Mouse (Mus musculus) lung, postnatal 36 days (tissue): ENCODE data around the gene Folr1.

ENCODE experiments used
- DNase-seq: peaks from one replicate; pipeline ENCODE4 v3.0.0; 2022; ENCODE audit warnings: mixed read lengths

Gene Folr1

DNA sequence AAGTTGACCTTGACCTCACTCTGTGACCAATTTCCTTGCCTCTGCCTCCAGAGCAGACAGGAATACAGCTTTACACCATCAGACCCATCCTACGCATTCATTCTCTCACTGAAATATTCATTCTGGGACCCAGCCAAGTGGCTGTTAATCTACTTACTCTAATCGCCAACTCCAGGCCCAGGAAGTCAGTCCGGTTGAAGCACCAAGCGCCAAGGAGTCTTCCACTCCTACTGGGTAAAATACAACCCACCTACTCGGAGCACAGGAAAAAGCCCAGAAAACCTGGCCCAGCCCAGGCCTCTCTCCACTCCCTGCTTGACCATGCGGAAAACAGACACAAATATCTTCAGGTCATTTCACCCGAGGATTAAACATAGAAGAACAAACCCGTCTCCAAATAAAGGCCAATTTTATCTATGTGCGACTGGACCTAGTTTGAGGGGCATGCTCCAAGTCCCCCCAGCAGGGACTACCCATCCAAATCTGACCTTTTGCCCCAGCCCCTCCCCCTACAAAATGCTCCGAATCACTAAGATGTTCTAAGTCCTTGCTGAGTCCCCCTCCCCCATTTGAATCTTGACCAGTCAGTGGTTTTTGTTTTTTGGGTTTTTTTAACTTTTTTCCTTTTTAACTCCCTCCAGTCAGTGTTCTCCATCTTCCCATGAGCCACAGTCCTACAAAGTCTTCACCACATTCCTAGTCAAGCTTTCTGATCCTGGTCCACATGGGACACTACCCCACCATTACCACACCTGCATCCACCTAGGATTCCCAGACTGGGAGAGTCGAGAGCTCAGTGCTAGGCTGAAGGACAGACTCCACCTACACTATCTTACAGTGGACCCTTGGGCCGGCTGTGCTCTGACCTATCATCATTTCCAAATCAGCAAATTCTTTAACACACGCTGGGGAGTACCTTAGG, 2.1 kb downstream of the Folr1 start:
- no peak for DNase-seq

DNA sequence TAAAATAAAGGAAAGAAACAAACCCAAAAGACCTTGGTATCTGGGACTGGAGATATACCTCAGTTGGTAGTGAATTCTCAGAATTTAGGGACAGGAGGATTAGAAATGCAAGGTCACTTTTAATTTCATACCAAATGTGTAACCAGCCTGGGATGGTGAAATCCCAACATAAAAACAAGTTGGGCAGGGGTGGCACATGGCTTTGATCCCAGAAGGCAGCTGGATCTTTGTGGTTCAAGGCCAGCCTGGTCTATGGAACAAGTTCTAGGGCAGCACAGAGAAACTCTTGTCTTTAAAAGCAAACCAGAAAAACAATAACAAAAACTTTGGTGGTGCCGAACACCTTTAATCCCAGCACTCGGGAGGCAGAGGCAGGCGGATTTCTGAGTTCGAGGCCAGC, 3.1 kb downstream of the Folr1 start:
- DNase-seq, result no peak

DNA sequence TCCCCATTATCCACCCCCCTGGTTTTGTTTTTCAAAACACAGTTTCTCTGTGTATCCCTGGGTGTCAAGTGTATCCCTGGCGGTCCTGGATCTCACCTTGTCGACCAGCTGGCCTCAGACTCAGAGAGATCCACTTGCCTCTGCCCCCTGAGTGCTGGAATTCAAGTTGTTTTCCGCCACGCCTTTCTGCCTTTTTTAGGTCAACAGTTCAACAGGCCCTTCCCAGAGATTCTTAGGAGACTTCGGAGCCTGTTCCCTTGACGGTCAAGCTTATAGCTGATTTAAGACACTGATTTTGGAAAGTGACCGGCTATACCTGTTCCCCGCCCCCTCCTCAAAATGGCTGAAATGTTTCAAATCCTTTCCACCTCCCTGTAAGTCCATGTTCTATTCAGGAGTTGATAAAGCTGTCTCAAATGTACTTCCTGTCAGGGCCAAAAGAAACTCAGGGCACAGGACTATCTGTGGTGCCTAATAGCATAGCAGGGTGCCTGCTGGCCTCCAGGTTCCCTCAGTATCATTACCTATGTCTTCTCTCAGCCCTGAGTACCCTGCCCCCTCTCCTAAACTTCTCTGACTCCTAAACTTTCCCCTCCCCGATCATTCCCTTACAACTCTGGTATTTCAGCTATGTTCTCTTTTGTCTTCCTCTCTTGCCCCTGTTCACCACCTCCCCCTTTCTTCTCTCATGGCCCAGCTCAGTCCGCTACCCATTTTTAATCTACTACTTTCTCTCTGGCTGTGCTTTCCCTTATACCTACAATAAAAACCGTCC, 3.9 kb downstream of the Folr1 start:
- DNase-seq, result no peak

DNA sequence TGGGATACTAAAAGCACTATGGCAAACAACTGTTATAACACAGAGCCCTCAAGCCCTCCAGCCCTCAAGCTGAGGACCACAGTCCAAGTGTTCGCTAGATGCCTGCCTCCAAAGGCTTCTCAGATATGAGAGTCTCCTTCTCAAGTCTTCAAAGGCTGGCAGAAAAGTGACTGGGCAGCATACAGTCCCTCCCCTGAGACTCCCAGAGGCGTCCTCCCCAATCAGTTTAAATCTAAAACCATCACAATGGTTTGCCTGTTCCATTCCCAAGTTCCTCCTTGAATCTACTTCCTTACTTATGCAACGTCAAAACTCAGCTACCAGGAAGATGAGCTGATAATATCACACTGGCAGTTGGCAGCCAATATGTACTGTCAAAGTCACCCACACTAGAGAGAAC, 7.2 kb downstream of the Folr1 start, which contains the start of gene Anapc15:
TSS of gene Anapc15 (plus strand) at position 301 of the 400 bp plus-strand sequence.
- DNase-seq, result no peak

DNA sequence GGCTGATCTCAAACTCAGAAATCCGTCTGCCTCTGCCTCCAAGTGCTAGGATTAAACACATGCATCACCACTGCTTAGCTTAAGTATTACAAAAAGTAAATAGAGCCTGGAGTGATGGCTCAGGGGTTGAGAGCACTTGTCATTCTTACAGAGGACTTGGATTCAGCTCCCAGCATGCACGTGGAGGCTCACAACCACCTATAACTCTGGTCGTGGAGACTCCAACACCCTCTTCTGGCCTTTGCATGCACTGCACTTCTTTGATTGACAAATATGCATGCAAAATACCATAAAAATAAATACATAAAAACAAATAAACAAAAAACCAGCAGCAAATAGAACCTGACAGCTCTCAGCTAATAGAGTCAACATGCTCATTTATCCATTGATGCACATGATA, 8.3 kb downstream of the Folr1 start:
- DNase-seq, result no peak

DNA sequence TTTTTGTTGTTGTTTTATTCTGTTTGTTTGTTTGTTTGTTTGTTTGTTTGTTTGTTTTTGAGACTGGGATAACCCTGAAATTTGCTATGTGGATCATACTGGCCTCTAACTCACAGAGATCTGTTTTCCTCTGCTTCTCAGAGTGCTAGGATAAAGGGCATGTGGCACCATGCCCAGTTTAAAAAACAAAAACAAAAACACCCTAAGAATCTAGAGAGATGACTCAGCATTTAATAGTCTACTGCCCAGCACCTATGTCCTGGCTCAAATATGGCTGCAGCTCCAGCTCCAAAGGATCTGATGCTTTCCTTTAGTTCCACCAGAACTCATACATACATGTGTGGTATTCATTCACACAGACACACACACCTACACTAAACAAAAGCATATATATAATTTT, 9.6 kb downstream of the Folr1 start:
- DNase-seq, result no peak

DNA sequence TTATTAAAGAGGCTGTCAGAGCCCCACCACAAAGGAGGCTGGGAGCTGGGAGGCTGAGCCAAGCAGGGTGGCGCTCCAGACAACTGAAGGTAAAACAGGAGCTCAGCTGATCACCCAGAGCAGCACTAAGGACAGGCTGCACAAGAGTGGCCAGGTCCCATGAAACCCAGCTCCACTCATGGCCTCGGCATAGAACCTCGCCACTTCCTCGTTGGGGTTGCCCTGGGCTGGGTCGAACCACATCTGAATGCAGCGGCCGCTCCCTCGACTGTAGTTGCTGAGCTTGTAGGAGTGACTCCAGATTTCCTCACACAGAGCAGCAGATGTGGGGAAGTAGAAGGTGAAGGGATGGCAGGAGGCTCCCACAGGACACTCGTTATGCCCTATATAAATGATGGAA, 12.2 kb downstream of the Folr1 start:
- peak; percentile 45 for DNase-seq

DNA sequence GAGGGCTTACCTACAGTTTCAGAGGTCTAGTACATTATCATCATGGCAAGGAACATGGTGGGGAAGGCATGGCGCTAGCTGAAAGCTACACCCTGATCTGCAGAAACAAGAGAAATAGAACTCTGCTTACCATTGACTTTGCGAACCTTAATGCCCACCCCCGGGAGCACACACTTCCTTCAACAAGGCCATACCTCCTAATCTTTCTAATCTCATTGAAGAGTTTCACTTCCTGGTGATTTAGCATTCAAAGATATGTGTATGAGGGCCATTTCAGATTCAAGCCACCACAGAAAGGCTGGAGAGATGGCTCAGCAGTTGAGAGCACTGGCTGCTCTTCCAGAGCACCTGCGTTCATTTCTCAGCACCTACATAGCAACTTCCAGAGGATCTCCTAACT, 13.5 kb downstream of the Folr1 start, which contains the start of gene Folr2:
TSS of gene Folr2 (minus strand) at position 101 of the 400 bp plus-strand sequence.
- no peak for DNase-seq

DNA sequence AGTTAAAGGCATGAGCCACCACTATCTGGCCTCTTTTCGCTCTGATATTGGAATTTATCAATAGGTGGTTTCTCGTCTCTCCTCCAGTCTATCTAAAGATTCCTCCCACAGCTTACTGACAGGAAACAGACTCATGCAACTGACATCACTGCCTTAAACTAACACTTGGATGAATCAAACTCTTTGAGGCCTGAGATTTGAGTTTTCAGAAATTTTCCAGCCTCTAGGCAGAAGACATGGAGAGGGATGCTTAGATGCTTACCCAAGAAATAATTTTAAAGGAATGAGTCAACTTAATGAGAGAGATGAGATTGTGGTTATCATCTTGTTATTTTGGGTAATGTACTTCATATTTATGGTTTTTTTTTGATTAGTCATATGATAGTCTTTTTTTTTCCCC, 16.8 kb downstream of the Folr1 start:
- DNase-seq, result no peak

DNA sequence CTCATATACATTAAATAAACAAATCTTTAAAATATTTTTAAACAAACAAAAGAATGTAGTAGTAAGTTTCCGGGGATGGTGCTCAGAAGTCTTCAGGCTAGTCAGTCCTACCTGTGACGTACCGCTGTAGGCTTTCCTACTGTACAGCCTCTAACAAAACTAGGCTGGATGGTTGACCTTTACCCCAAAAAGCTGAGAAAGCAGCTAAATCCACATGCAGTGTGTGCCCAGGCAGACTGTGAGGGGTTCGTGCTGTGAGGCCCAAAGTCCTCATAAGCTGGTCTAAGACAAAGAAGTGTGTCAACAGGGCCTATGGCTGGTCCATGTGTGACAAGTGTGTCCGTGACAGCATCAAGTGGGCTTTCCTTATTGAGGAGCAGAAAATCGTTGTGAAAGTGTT, 17.7 kb downstream of the Folr1 start:
- no peak for DNase-seq

DNA sequence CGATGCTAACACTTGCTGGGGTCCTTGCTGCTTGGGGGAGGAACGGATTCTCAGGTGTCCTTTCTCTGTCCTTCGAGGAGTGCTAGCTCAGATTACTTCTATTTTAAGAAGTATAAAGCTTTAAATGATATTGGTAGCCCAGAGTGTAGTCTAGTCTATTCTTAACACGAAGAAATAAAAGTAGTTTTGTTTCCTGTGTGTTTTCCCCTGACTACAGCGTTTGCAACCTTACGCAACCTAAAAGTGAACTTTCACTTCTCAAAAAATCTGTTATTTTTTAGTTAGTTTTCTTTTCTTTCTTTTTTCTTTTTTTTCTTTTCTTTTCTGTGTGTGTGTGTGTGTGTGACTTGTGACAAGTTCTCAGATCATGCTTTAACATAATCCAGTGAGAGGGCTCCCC, 18.9 kb downstream of the Folr1 start:
- DNase-seq, result no peak

DNA sequence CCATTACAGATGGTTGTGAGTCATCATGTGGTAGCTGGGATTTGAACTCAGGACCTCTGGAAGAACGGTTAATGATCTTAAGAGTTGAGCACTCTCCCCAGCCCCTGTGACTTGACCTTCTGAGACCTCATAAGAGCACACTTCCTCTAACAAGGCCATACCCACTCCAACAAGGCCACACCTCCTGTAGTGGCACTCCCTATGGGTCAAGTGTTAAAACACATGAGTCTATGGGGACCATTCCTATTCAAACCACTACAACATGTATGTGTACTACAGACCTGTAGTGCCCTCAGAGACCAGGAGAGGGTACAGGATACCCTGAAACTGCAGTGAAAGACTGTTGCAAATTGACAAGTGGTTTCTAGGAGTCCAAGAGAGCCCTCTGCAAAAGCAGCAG, 22.7 kb downstream of the Folr1 start:
- no peak for DNase-seq

DNA sequence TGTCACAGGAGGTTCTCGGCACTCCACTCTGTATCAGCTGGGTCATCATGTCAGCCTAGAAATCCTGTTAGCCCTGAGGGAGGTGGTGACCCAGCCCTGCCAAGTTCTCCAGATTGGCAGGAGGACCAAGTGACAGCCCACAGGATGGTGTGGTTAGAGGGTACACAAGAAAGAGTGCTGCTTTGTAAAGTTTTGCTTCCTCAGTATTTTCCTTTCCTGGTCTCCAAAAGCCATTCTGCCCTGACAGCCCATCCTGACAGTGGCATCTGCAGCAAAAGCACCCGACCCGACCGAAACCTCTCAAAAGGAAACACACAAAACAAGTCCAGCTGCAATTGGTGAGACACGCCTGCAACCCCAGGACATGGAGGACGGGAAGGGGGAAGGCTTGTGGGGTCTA, 26.4 kb downstream of the Folr1 start:
- no peak for DNase-seq

DNA sequence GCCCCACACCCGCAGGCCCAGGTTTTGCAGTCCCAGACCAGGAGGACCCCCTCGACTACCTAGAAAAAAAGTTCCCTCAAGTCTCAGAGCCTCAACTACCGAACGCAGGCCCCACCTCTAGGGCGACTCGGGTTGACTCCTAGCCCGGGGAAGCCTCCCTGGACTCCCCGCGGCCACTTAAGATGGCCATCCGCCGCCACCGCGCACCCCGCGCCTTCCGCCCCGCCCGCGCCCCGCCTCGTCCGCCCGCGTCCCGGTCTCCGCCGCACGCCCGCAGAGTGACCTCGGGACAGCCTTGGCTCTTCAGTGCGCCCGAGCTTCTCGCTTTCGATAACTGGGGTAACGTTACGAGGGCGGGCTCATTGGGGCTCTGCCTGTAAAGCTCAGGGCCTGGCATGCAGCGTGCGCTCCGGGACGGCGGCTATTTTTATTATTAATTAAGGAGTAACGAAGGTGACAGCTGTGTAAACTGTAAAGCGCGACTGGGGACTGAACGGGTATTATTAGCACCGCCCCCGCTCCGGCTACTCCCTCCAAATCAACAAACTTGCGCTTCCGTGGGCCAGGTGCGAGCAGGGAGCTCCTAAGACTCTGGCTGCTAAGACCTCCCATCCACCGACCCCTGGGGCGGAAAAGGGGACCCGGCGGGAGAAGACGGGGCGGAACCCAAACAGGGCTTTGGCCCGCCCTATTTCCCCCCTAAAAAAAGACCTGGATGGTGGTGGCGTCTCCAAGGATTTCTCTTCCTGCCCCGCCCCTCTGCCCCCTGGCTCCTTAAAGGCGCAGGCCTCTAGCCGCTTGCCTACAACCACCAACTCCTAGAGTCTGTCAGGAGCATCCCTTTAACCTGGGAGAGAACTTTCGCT, 32.7 kb downstream of the Folr1 start, which contains the start of gene Inppl1:
TSS of gene Inppl1 (minus strand) at position 624 of the 866 bp plus-strand sequence.
- DNase-seq, result peak; percentile 97

DNA sequence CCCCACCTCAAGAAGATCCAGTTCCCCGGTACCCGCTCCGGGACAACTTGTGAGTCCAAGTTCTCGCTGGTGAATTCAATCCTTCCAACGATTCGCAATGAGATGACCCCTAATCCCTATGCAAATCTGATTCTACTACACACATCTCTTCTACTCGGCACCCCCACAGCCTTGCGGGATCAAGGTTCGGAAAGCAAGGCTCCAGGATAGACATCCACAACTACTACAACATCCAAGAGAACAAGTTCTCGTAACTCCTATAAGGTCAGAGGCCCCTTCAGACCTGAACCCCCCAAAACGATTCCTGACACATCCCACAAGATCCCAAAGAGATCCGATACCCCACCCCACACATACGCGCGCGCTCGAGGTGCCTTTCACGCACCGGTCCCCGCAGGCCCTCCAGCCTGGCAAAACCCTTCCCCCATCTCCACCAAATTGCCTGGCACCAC, 33.4 kb downstream of the Folr1 start:
- no peak for DNase-seq

DNA sequence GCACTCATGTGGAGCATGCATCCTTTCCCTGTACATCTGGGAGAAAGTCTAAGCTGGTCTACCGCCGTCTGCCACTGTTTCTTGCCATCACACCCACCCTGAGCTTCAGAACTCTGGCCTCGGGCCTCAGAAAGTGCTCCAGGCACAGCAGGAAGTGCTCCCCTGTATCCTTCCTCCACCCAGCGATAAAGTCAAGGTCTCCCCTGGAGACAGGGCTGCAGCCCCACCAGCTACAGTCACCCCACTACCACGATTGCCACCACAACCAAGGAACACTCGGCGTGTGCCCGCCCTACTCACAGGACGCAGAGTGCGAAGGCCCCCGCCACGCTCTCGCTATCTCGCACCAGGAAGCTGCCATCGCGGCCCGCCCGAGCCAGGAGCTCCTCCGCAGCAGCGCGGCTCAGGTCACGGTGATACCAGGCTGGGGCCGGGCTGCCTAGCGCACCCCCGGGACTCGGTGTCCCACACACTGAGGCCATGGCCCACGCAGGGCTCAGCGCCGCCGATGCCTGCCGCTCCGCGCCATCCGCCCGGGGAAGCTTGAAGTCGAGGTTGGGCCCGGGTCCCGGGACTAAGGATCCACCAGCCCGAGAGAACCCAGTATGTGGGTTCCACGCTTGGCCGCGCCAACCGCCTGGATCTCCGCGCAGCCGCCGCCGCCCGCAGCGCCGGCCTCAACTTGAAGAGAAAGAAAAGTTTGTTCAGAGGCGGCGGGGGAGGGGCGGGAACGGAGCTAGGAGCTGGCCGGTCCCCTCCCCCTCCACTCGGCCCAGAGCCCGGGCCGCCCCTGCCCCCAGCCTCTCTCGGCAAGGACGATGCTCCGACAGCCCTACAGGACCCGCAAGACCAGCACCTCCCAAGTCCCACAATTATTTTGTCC, 34.1 kb downstream of the Folr1 start:
- peak; percentile 78 for DNase-seq

DNA sequence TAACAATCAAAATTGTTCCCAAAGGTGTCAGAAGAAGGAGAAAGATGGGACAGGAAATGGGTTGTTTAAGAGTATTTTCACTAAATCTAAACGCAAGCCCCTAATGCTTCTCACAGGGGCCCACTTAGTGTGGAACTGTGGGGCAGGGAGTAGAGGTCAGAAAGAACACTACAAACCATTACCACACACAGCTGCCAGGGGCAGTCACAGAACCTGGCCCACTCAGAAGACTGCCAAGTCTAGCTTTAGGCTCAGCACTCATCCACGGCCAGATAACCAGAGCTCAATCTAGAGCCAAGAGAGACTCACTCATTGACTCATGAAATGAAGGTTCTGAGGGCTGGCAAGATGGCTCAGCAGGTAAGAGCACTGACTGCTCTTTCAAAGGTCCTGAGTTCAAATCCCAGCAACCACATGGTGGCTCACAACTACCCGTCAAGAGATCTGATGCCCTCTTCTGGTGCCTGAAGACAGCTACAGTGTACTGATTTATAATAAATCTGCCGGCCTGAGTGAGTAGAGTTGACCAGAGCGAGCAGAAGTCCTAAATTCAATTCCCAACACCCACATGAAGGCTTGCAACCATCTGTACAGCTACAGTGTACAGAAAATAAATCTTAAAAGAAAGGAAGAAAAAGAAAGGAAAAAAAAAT, 35.0 kb downstream of the Folr1 start:
- no peak for DNase-seq

DNA sequence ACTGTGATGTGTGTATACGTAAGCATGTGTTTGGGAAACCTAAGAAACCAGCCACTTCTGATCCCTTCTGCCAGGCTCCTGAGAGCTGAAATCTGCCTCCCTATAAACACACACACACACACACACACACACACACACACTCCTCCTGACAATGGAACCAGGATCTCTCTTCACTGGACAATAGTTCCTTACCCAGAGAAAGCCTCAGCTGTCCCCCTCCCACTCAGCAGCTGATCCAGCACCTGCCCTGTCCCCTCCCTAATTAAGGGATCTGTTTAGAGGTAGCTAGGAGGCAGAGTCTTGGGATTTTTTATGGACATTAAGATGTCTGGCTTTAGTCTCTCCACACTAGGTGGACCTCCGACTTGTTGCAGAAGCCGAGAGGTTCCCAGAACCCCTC, 35.7 kb downstream of the Folr1 start:
- no peak for DNase-seq

DNA sequence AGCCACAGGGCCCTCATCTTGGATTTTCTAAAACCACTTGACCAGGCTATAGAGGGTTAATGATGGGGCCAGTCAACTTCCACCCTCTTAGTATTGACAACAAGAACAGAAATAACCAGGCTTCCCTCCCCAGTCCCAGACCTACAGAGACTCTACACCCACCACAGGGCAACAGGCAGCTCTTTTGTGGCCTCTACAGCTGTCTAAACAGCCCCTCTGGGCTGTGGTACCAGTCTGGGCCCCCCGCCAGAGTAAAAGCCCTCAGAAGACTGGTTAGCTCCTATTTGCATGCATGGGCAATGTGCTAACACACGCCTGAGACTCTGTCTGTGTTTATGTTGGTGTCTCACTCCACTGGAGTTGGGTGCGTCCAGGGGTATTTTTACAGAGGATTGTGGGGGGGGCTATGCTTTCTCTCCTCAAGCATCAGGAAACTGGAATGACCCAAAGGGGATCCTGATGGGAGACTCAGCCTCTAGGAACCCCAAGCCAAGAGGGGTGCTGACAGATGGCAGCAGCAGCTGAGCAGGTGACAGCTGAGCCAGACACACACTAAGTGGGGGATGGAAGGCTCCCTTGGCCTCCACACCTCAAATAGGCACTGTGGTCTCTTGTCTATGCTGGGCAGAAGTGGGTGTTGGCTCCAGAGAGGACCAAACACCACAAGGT, 36.5 kb downstream of the Folr1 start:
- DNase-seq, result no peak

DNA sequence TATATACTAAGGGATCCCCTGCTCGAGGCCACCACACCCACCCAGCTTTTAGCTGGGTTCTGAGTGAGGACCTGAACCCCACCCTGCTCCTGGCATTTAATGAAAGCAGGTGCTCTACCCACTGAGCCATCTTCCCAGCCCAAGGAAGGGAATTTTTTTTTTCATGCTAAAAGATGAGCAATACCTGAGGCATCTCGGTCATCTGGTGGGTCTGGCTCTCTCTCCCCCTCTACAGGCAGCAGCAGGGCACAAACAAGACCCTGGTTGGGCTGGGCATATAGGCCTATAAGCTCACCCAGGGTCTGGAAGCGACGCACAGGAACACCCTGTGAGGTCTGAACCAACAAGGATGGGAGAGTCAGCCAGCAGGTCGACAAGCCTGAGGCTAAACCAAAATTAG, 37.2 kb downstream of the Folr1 start:
- DNase-seq, result no peak

DNA sequence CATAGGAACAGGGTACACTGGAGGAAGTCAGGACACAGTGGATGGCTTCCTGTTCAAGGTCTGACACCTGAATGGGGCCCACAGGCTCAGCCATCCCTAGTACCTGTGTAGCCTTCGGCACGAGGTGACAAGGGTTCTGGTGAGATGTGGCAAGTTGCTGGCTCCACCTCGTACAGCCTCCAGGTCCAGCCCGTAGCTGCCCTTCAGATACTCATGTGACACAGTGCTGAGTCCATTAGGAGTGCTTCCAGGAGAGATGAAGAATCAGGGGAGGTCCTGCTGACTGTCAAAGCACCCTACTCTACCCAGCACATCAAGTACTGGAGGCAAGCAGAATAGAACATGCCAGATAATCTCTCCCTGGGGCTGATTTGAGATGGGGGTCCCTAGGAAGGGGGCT, 38.2 kb downstream of the Folr1 start:
- DNase-seq, result no peak
